Mouse (Mus musculus) forebrain, embryonic 14.5 days (tissue): Measurements from ENCODE around the gene Stfa2l1. TPM values are rescaled to one million over a fixed set of nuclear protein-coding genes. Genes with fewer than 3 reads are reported as not detected.
"Not testable (repeated sequence)": the region's sequence is repeated elsewhere in the genome, so short reads cannot be mapped to it uniquely, and the experiment has no call there.

Experiments
- ATAC-seq: fragments of 200-750 bp; cut with Nextera tagmentation; 2 replicates; pipeline ENCODE4 v1.8.0; 2017; ENCODE audit warnings: mild to moderate bottlenecking, moderate library complexity
- DNase-seq: peaks from one replicate; pipeline ENCODE4 v3.0.0-alpha.2; 2015; ENCODE audit warnings: low spot score
- H3K27ac ChIP-seq: fragments of 300-500 bp; sonication (generic); 2 replicates; pipeline ENCODE4 v1.5.1; 2014; ENCODE audit warnings: low read depth, mild to moderate bottlenecking, control low read depth, low read length, moderate library complexity
- H3K27me3 ChIP-seq: fragments of 300-500 bp; sonication (generic); replicated peaks from 2 replicates; pipeline ENCODE4 v1.6.1; 2014; ENCODE audit warnings: low read length, control low read depth, mixed read lengths; ENCODE audit not compliant: control insufficient read depth, insufficient read depth
- H3K36me3 ChIP-seq: fragments of 300-500 bp; sonication (generic); 2 replicates; pipeline ENCODE4 v1.6.1; 2014; ENCODE audit warnings: low read length, control low read depth; ENCODE audit not compliant: control insufficient read depth, insufficient read depth
- H3K4me1 ChIP-seq: fragments of 300-500 bp; sonication (generic); 2 replicates; pipeline ENCODE4 v1.6.1; 2014; ENCODE audit warnings: antibody characterized with exemption, low read length, control low read depth; ENCODE audit not compliant: control insufficient read depth, insufficient read depth
- H3K4me2 ChIP-seq: fragments of 300-500 bp; sonication (generic); 2 replicates; pipeline ENCODE4 v1.6.1; 2014; ENCODE audit warnings: mild to moderate bottlenecking, control low read depth, low read length
- H3K4me3 ChIP-seq: fragments of 300-500 bp; sonication (generic); 2 replicates; pipeline ENCODE4 v1.5.1; 2014; ENCODE audit warnings: low read depth, low read length, control low read depth
- H3K9ac ChIP-seq: fragments of 300-500 bp; sonication (generic); 2 replicates; pipeline ENCODE4 v1.6.1; 2014; ENCODE audit warnings: mild to moderate bottlenecking, low read length, control low read depth, moderate library complexity
- H3K9me3 ChIP-seq: fragments of 300-500 bp; sonication (generic); replicated peaks from 2 replicates; pipeline ENCODE4 v1.6.1; 2016; ENCODE audit warnings: low read length, control low read depth, mixed read lengths; ENCODE audit not compliant: control insufficient read depth
- WGBS: fragments of 180-500 bp; shearing (Covaris S2); extraction: QIAGEN DNeasy Blood & Tissue Kit; methylation state at CpG from one replicate; pipeline ENCODE4 v1.1.7; 2014; 5-methylcytosine and 5-hydroxymethylcytosine counted together
- polyA plus RNA-seq: library from polyadenylated mRNA; unstranded; fragments of >200 nt; fragmentation: Nextera tagmentation; extraction: Ambion mirVana; gene quantifications from 2 replicates; pipeline ENCODE4 v1.2.1, GENCODE M21; 2014

The Stfa2l1 gene
- polyA plus RNA-seq, 1 experiment from 2014 or later: not detected

DNA sequence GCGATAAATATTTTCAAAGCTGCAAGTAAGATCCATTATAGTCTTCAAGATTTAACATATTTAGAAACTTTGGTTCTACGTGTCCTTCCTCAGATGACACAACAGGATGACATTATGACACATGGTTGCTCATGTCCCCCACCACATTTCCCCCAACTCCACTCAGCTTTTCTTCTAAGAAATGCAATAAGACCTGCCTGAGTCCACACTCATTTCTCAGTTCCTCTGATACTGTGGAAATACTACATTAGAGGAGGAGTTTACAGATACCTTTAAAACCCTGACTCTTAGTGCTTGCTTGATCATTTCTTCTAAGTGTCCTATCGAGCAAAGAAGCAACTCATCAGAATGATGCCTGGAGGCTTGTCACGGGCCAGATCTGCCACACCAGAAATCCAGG, 27.3 kb downstream of the Stfa2l1 start, which contains the start of gene Gm5483:
Gene Gm5483, plus strand, starts transcription at position 301 of the 400 bp plus-strand sequence.
- not testable (repeated sequence) for DNase-seq, ATAC-seq, H3K4me1 ChIP-seq, H3K4me2 ChIP-seq, H3K27ac ChIP-seq, H3K9me3 ChIP-seq, H3K4me3 ChIP-seq, H3K27me3 ChIP-seq, H3K9ac ChIP-seq, H3K36me3 ChIP-seq
- 87% methylated on average over 4 of the region's 4 CpGs for WGBS

DNA sequence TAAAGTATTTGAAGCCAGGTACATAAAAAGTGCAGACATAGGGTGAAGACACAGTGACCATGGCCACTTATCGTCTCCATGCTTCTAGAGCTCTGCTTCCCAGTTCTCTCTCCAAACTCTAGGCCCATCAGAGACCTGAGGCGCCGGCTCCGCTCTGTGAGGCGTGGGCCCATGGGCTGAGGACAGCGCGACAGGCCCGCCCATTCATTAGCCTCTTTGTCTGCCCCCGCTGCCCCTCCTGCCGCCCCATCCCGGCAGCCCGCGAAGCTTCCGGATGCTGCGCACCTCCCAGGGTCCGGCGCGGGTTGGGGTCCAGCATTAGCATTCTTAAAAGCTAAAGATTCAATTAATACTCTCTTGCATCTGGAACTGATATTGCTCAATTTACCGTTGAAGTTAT, 42.6 kb downstream of the Stfa2l1 start:
- DNase-seq: no peak
- 52% methylated on average over 19 of the region's 19 CpGs for WGBS
- H3K4me3 ChIP-seq: no peak overlapping the region

DNA sequence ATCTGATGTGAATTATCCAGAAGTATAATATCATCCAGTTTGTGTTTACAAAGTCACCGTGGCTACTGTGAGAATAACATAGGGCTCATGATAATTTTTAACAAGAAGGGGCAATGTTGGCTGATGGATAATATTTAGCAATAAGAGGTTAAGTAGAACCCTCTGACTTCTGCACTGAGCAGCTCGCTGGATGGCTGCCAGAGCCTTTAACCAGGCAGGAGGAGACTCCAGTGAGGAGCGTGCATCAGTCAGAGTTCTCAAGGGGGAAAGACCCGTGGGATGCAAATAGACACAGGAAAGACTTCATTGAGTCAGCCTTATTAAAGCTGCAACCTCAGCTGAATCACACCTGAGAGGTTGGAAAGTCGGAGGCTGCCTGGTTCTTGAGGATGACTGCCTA, 47.2 kb downstream of the Stfa2l1 start:
- no peak overlapping the region for H3K4me2 ChIP-seq
- H3K9me3 ChIP-seq: no peaks in the 10 kb centered on the region
- no peaks in the 10 kb centered on the region for H3K36me3 ChIP-seq
- WGBS: 81% methylated on average over 5 of the region's 5 CpGs
- H3K9ac ChIP-seq: no peak overlapping the region
- no peaks in the 10 kb centered on the region for H3K4me1 ChIP-seq
- H3K27ac ChIP-seq: no peak overlapping the region
- DNase-seq (no peak), ATAC-seq (no peak)
- no peaks in the 10 kb centered on the region for H3K27me3 ChIP-seq
- no peak overlapping the region for H3K4me3 ChIP-seq

More for the DNA sequence above, 42.6 kb downstream of the Stfa2l1 start:
- H3K4me2 ChIP-seq: 0 out of 2 replicates have a peak overlapping the region, but pooled peaks have one; percentile 14
- no peaks in the 10 kb centered on the region for H3K36me3 ChIP-seq
- no peak for ATAC-seq
- no peaks in the 10 kb centered on the region for H3K4me1 ChIP-seq
- no peaks in the 10 kb centered on the region for H3K9me3 ChIP-seq
- H3K9ac ChIP-seq: no peak overlapping the region
- no peak overlapping the region for H3K27ac ChIP-seq
- H3K27me3 ChIP-seq: no peaks in the 10 kb centered on the region

DNA sequence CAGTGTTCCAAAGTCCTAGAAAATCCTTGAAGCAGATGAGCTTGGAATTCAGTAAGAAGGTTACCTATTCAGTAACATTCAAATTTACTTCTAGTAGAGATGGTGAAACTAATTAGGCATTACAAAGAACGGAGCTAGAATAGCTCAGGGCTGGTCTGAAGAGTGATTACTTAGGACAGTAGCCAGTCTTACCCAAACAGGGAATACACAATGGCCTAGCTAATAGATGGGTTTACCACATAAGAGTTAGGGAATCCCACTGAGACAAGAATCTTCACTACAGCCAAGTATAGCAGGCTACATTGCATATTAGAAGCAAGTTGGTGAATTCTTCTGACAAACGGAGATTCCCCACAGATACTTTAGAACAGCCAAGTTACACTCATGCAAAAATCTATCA, 49.1 kb downstream of the Stfa2l1 start:
- H3K4me2 ChIP-seq, H3K4me3 ChIP-seq, H3K36me3 ChIP-seq, H3K9ac ChIP-seq, H3K27ac ChIP-seq, DNase-seq, H3K9me3 ChIP-seq, H3K4me1 ChIP-seq, ATAC-seq, H3K27me3 ChIP-seq: not testable (repeated sequence)
- WGBS: 43% methylated on average over 2 of the region's 2 CpGs

DNA sequence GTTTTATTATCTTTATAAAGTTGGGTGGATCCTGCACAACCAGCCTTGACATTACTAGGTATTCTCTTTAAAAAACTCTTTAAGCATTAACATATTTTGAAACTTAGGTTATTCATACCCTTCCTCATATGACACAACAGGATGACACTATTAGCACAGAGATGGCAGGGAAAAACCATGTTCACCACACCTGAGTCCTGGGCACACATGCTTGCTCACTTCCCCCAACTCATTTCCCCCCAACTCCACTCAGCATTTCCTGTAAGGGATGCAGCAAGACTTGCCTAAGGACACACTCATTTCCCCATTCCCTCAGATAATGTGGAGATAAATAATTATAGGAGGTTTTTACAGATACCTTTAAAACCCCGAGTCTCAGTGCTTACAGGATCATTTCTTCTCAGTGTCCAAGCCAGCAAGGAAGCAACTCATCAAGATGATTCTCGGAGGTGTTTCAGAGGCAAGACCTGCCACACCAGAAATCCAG, 53.4 kb downstream of the Stfa2l1 start, which contains the start of gene Gm5416:
Gene Gm5416, plus strand, starts transcription at position 437 of the 487 bp plus-strand sequence.
- H3K36me3 ChIP-seq: no peaks in the 10 kb centered on the region
- H3K9me3 ChIP-seq: no peaks in the 10 kb centered on the region
- no peak for DNase-seq
- no peak within 1 kb of the TSS for H3K4me3 ChIP-seq
- 84% methylated on average over 2 of the region's 2 CpGs for WGBS
- H3K27me3 ChIP-seq: no peaks in the 10 kb centered on the region
- no peak for ATAC-seq
- no peak within 1 kb of the TSS for H3K27ac ChIP-seq
- H3K4me2 ChIP-seq: no peak within 1 kb of the TSS
- H3K9ac ChIP-seq: no peak within 1 kb of the TSS
- H3K4me1 ChIP-seq: no peaks in the 10 kb centered on the region

Other genes starting within 250 kb of the Stfa2l1 start
- 2.5 and 3.1 TPM in 2 replicates for gene Parp9, start 218.3 kb upstream of the Stfa2l1 start, polyA plus RNA-seq
- gene Dtx3l, start 217.7 kb upstream of the Stfa2l1 start, polyA plus RNA-seq: 1.9 and 2.3 TPM in 2 replicates
- 85.2 and 90.2 TPM in 2 replicates for gene Kpna1, start 178.1 kb upstream of the Stfa2l1 start, polyA plus RNA-seq
- gene Wdr5b, start 115.6 kb upstream of the Stfa2l1 start, polyA plus RNA-seq: 17.6 and 17.7 TPM in 2 replicates
- gene Fam162a, start 85.2 kb upstream of the Stfa2l1 start, polyA plus RNA-seq: 186 and 211 TPM in 2 replicates
- gene Ccdc58, start 85.1 kb upstream of the Stfa2l1 start, polyA plus RNA-seq: 39.0 and 39.2 TPM in 2 replicates
- gene Csta1, start 25.6 kb upstream of the Stfa2l1 start, polyA plus RNA-seq: not detected in 2 replicates
- gene Gm5483, start 27.4 kb downstream of the Stfa2l1 start, polyA plus RNA-seq: not detected in 2 replicates
- not detected in 2 replicates for gene Gm5416, start 53.6 kb downstream of the Stfa2l1 start, polyA plus RNA-seq
- gene 2010005H15Rik, start 64.7 kb downstream of the Stfa2l1 start, polyA plus RNA-seq: not detected in 2 replicates
- gene Stfa1, start 120.1 kb downstream of the Stfa2l1 start, polyA plus RNA-seq: 0.61 and 1.0 TPM in 2 replicates
- gene BC117090, start 177.5 kb downstream of the Stfa2l1 start, polyA plus RNA-seq: not detected in 2 replicates
- gene BC100530, start 210.9 kb downstream of the Stfa2l1 start, polyA plus RNA-seq: 0.51 and 0.71 TPM in 2 replicates